Mouse (Mus musculus) ES-E14 (cell line): Measurements from ENCODE around the gene P3h4.

Experiments
- CHD2 ChIP-seq: IDR thresholded peaks from 2 replicates; pipeline ENCODE4 v1.6.1; 2014; ENCODE audit warnings: mild to moderate bottlenecking, low read depth, low read length, inconsistent platforms
- MAFK ChIP-seq: IDR thresholded peaks from 2 replicates; pipeline ENCODE4 v1.6.1; 2014; ENCODE audit warnings: mild to moderate bottlenecking, low read depth, low read length, inconsistent platforms; ENCODE audit not compliant: insufficient read depth
- ZNF384 ChIP-seq: IDR thresholded peaks from 2 replicates; pipeline ENCODE4 v1.6.1; 2012; ENCODE audit warnings: low read depth, low read length, inconsistent platforms

GRCm38 (mm10) chr11:100457711-100458110 is 43.1 kb upstream of the P3h4 start:
- TF ChIP-seq CHD2 (no peak), ZNF384 (no peak), MAFK (no peak)
